Mouse (Mus musculus) stomach, postnatal 0 days (tissue): ENCODE data around the gene Ugt1a6a. TPM values are rescaled to one million over a fixed set of nuclear protein-coding genes. Genes with fewer than 3 reads are reported as not detected.
A peak's percentile ranks its signal among the peaks of the same experiment; 100 is the strongest.

Experiments used
- ATAC-seq: fragments of 200-750 bp; cut with Nextera tagmentation; 2 replicates; pipeline ENCODE4 v1.8.0; 2017; ENCODE audit not compliant: low FRiP score, low TSS enrichment
- DNase-seq: peaks from one replicate; pipeline ENCODE4 v3.0.0-alpha.2; 2016; ENCODE audit warnings: low spot score
- H3K27ac ChIP-seq: fragments of 300-500 bp; sonication (generic); replicated peaks from 2 replicates; pipeline ENCODE4 v1.5.1; 2014; ENCODE audit warnings: mild to moderate bottlenecking, control low read depth
- H3K27me3 ChIP-seq: fragments of 300-500 bp; sonication (generic); 2 replicates; pipeline ENCODE4 v1.6.1; 2014; ENCODE audit warnings: low read length; ENCODE audit not compliant: control insufficient read depth, insufficient read depth
- H3K36me3 ChIP-seq: fragments of 300-500 bp; sonication (generic); 2 replicates; pipeline ENCODE4 v1.6.1; 2014; ENCODE audit warnings: low read length, mixed read lengths; ENCODE audit not compliant: control insufficient read depth, insufficient read depth
- H3K4me1 ChIP-seq: fragments of 300-500 bp; sonication (generic); replicated peaks from 2 replicates; pipeline ENCODE4 v1.6.1; 2014; ENCODE audit warnings: antibody characterized with exemption; ENCODE audit not compliant: control insufficient read depth, insufficient read depth
- H3K4me2 ChIP-seq: fragments of 300-500 bp; sonication (generic); replicated peaks from 2 replicates; pipeline ENCODE4 v1.6.1; 2014; ENCODE audit warnings: low read depth, mild to moderate bottlenecking, control low read depth, moderate library complexity
- H3K4me3 ChIP-seq: fragments of 300-500 bp; sonication (generic); 2 replicates; pipeline ENCODE4 v1.5.1; 2014; ENCODE audit warnings: low read depth, low read length, control low read depth
- H3K9ac ChIP-seq: fragments of 300-500 bp; sonication (generic); 2 replicates; pipeline ENCODE4 v1.6.1; 2014; ENCODE audit warnings: mild to moderate bottlenecking, low read length, control low read depth, mixed read lengths
- H3K9me3 ChIP-seq: fragments of 300-500 bp; sonication (generic); 2 replicates; pipeline ENCODE4 v1.6.1; 2016; ENCODE audit warnings: low read length; ENCODE audit not compliant: control insufficient read depth
- CTCF ChIP-seq: IDR thresholded peaks from 2 replicates; pipeline ENCODE4 v1.5.1; 2016; ENCODE audit warnings: antibody characterized with exemption, low read depth, mild to moderate bottlenecking, moderate library complexity
- EP300 ChIP-seq: optimal IDR thresholded peaks from 2 replicates; pipeline ENCODE3; 2016; ENCODE audit warnings: antibody characterized with exemption
- WGBS: fragments of 180-500 bp; shearing (Covaris S2); extraction: QIAGEN DNeasy Blood & Tissue Kit; methylation state at CpG from one replicate; pipeline ENCODE4 v1.1.7; 2014; 5-methylcytosine and 5-hydroxymethylcytosine counted together
- polyA plus RNA-seq: library from polyadenylated mRNA; unstranded; fragments of >200 nt; fragmentation: Nextera tagmentation; extraction: Ambion mirVana; gene quantifications from 2 replicates; pipeline ENCODE4 v1.2.1, GENCODE M21; 2015

The Ugt1a6a gene
- polyA plus RNA-seq, 1 experiment from 2014 or later: 56.5 TPM

DNA sequence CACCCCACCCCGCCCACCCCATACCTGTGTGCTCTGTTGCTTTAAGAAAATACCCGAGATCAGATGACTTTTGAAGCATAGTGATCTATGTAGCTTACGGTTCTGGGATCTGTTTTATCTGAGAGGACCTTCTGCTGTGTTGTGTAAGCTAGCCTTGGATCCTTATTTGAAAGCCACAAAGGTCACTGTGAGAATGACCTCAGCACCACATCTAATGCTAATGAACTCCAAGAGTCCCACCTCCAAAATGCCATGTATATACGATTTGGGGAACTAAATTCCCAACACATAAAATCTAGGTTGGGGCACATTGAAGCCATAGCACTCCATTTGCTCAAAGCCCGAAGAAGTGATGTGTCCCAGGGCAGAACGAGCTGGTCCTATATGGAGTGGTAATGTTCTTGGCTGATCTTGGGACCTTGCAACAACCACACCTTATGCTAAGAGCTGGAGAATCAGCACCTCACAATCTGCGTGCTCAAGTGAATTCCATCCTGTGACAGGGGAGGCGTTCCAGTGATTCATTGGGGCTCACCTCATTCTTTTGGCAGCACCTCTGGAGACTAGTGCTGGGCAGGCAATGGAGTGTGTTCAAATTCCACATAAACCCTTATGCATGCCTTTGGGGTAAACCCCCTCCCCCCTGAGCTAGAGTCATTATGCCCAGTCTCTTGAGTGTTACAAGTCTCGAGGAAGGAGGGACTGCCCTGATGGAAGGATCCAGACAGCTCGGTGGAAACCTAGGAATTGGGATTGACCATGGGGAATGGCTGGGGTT is 122.5 kb downstream of the Ugt1a6a start:
- 71% methylated on average over 10 of the region's 10 CpGs for WGBS
- no peak for TF ChIP-seq EP300
- no peak for TF ChIP-seq CTCF
- no peaks in the 10 kb centered on the region for H3K27me3 ChIP-seq
- no peak overlapping the region for H3K9ac ChIP-seq
- no peak overlapping the region for H3K4me3 ChIP-seq
- DNase-seq: no peak
- peaks cover 17% of the 10 kb centered on the region for H3K4me1 ChIP-seq
- no peak overlapping the region for H3K4me2 ChIP-seq
- peaks cover 26% of the 10 kb centered on the region for H3K36me3 ChIP-seq
- peaks cover 22% of the 10 kb centered on the region for H3K9me3 ChIP-seq
- ATAC-seq: no peak
- no peak overlapping the region for H3K27ac ChIP-seq

- no peak for ATAC-seq
- H3K27ac ChIP-seq: no peak overlapping the region
- no peak overlapping the region for H3K4me2 ChIP-seq
- H3K4me3 ChIP-seq: no peak overlapping the region
- WGBS: 80% methylated on average over 6 of the region's 6 CpGs
- peaks cover 31% of the 10 kb centered on the region for H3K36me3 ChIP-seq
- peaks cover 21% of the 10 kb centered on the region for H3K4me1 ChIP-seq
- H3K27me3 ChIP-seq: no peaks in the 10 kb centered on the region
- no peak for DNase-seq
- peaks cover 19% of the 10 kb centered on the region for H3K9me3 ChIP-seq
- TF ChIP-seq EP300: no peak
- no peak for TF ChIP-seq CTCF
- H3K9ac ChIP-seq: no peak overlapping the region
Observed at GRCm38 (mm10) chr1:88257681-88258080, 123.1 kb downstream of the Ugt1a6a start.

DNA sequence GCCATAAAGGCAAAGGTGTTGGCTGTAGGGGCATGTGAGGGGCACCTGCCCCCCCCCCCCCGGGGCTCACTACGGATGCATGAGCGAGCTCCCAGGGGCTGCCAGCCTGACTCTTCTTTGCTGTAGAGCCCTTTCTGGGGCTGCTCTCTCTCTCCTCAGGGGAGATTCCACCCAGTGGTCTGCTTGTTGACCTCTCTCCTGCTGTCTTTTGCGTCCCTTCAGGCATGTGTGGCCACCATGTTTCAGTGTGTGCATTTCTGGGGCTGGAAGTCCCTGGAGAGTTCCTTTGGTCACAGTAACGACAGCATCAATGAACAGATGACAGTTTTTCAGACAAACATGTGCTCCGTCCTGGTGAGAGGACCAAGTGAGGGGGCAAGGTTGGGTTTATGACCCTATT is 123.8 kb downstream of the Ugt1a6a start:
- no peak overlapping the region for H3K4me3 ChIP-seq
- TF ChIP-seq EP300: no peak
- TF ChIP-seq CTCF: no peak
- H3K9ac ChIP-seq: no peak overlapping the region
- no peak overlapping the region for H3K27ac ChIP-seq
- H3K27me3 ChIP-seq: no peaks in the 10 kb centered on the region
- H3K36me3 ChIP-seq: peaks cover 38% of the 10 kb centered on the region
- 72% methylated on average over 6 of the region's 6 CpGs for WGBS
- H3K9me3 ChIP-seq: peaks cover 19% of the 10 kb centered on the region
- H3K4me2 ChIP-seq: no peak overlapping the region
- no peak for DNase-seq
- H3K4me1 ChIP-seq: peaks cover 21% of the 10 kb centered on the region
- ATAC-seq: no peak

DNA sequence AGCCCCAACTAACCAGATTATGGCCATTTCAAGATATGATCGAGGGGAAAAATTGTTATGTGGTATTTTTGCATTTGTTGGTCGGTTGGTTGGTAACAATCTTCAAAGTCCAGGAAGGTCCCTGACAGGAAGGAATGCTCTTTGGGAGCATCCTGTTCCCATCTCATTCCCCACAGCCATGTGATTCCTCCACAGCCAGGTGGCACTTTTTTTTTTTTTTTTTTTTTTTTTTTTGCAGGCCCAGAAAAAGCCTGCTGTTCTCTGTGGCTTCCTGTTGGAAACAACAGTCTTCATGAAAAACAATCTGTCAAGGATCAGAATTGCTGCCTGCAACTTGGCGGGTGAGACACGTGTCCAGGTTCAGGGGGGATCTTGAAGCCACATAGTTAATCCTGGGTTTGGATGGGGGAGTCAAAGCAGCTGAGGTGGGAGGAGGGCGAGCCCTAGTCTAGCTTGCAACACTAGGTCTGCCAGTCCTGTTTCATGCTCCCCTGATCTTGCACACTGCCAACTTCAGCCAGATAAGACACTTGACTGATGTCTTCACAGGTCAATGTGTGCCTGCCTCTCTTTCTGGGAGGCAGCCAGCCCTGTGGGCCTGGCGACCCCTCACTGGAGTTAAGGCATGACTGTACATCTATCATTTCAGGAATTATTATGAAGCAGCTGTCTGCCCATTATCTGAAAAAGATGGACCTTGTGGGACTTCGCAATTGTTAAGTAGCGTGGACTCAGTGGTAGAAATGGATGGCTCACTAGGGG is 124.5 kb downstream of the Ugt1a6a start:
- no peaks in the 10 kb centered on the region for H3K27me3 ChIP-seq
- H3K9ac ChIP-seq: peak overlapping the region; percentile 5
- TF ChIP-seq CTCF (no peak), EP300 (no peak)
- 60% methylated on average over 8 of the region's 8 CpGs for WGBS
- peak overlapping the region; percentile 13; the same call in 1 of the 2 replicates for H3K27ac ChIP-seq
- DNase-seq: no peak
- H3K4me1 ChIP-seq: peaks cover 21% of the 10 kb centered on the region
- peak; percentile 2; the same call in 1 of the 2 replicates for ATAC-seq
- no peak overlapping the region for H3K4me3 ChIP-seq
- peaks cover 45% of the 10 kb centered on the region for H3K36me3 ChIP-seq
- peaks cover 15% of the 10 kb centered on the region for H3K9me3 ChIP-seq
- no peak overlapping the region for H3K4me2 ChIP-seq

DNA sequence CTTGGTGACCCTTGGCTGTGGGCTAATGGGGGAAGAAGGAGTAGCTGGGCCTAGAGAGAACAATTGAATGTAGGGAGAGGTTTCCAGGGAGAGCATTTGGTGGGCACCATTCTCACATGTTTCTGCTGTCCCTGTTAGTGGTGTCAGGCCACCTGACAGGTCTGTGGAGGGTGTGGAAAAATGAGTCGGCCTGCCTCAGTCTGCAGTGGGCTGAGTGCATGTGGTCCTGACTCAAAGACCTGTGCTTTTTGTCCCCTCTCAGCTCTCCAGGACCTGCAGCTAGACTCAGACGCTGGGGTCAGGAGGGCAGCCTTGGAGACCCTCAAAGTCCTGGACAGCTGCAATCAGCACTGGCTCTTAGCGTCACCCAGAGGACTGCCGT is 125.0 kb downstream of the Ugt1a6a start:
- 72% methylated on average over 4 of the region's 4 CpGs for WGBS
- DNase-seq (no peak), ATAC-seq (no peak)
- H3K9ac ChIP-seq: peak overlapping the region; percentile 5
- H3K9me3 ChIP-seq: peaks cover 15% of the 10 kb centered on the region
- no peak overlapping the region for H3K4me3 ChIP-seq
- no peak for TF ChIP-seq CTCF
- TF ChIP-seq EP300: no peak
- H3K4me1 ChIP-seq: peaks cover 21% of the 10 kb centered on the region
- H3K36me3 ChIP-seq: peaks cover 51% of the 10 kb centered on the region
- peak overlapping the region; percentile 13; the same call in 1 of the 2 replicates for H3K27ac ChIP-seq
- no peaks in the 10 kb centered on the region for H3K27me3 ChIP-seq
- no peak overlapping the region for H3K4me2 ChIP-seq

DNA sequence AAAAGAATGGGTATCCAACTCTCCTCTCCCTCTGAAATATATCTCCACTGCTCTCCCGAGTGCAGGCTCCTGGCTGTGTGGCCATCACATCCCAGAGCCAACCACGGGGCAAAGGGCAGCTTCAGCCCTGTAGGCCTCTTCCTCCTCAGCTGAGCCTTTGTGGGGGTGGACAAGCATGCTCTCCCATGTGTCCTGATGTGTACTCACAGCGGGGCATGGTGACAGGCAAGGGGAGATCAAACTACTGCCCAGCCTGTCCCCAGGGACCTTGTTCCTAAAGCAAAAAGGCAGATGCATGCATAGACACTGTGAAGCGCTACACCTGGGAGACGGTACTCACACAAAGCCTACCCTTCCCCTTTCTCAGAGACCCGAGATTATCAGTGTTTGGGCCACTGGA is 125.5 kb downstream of the Ugt1a6a start:
- WGBS: 72% methylated on average over 6 of the region's 6 CpGs
- ATAC-seq: 0 out of 2 replicates have a peak, but pooled peaks have one; percentile 2
- Histone ChIP-seq H3K4me2 (0 out of 2 replicates have a peak overlapping the region, but pooled peaks have one; percentile 0), H3K9ac (peak overlapping the region; percentile 5), H3K27ac (peak overlapping the region; percentile 13; the same call in 1 of the 2 replicates), H3K4me1 (peaks cover 21% of the 10 kb centered on the region), H3K9me3 (peaks cover 10% of the 10 kb centered on the region), H3K27me3 (no peaks in the 10 kb centered on the region), H3K36me3 (peaks cover 56% of the 10 kb centered on the region), H3K4me3 (no peak overlapping the region)
- DNase-seq: no peak
- no peak for TF ChIP-seq EP300
- TF ChIP-seq CTCF: no peak
